19 mouse cellular contexts compared by ENCODE assay signal in the genomic region with DNA sequence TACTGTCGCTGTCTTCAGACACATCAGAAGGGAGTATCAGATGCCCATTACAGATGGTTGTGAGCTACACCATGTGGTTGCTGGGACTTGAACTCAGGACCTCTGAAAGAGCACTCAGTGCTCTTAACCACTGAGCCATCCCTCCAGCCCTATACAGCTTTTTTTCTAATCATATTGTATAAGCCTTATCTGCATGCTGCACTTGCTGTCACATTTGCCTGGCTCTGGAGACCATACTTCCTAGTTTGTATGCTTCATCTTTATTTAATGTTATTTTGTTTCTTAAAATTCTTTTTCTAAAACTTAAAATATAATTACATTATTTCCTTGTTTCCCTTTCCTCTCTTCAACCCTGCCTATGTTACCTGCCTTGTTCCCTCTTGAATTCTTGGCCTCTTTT.
"Had no signal": no experiment of that assay in that cellular context is flagged by ENCODE, and none has a peak within 500 bp of the region (broad histone marks: within the 10 kb centered on the region; RNA-seq: fewer than 3 reads in every experiment).

No protein-coding gene starts in this region.

- H3K27me3 ChIP-seq: liver, embryonic 15.5 days; megakaryocyte, embryonic 14.5 days; midbrain, embryonic 13.5 days; midbrain, embryonic 15.5 days; neural tube, embryonic 13.5 days; neural tube, embryonic 15.5 days had no signal

- DNase-seq: lung, adult 18-20 months; lung, embryonic 14.5 days; lung, postnatal 10 days; lung, postnatal 36 days; retina, postnatal 1 day; right cerebral cortex, adult 18-20 months; right cerebral cortex, postnatal 25 days; right cerebral cortex, postnatal 4 days; spleen, adult 18-20 months; thymus, adult 18-20 months; thymus, postnatal 14 days; thymus, postnatal 36 days had no signal

- H3K9me3 ChIP-seq: liver, embryonic 15.5 days; megakaryocyte, embryonic 14.5 days; midbrain, embryonic 13.5 days; midbrain, embryonic 15.5 days; neural tube, embryonic 13.5 days; neural tube, embryonic 15.5 days had no signal

- H3K27ac ChIP-seq: liver, embryonic 15.5 days; midbrain, embryonic 13.5 days; midbrain, embryonic 15.5 days; neural tube, embryonic 13.5 days; neural tube, embryonic 15.5 days had no signal

- H3K4me2 ChIP-seq: liver, embryonic 15.5 days; lung, embryonic 14.5 days; midbrain, embryonic 11.5 days; midbrain, embryonic 13.5 days; midbrain, embryonic 15.5 days; neural tube, embryonic 13.5 days; neural tube, embryonic 15.5 days had no signal

- ATAC-seq: midbrain, embryonic 13.5 days; midbrain, embryonic 15.5 days had no signal

- H3K4me1 ChIP-seq: midbrain, embryonic 15.5 days; neural tube, embryonic 13.5 days had no signal

- H3K4me3 ChIP-seq: liver, embryonic 15.5 days; megakaryocyte, embryonic 14.5 days; midbrain, embryonic 13.5 days; midbrain, embryonic 15.5 days; neural tube, embryonic 13.5 days; neural tube, embryonic 15.5 days had no signal

- H3K36me3 ChIP-seq: liver, embryonic 15.5 days; midbrain, embryonic 13.5 days; midbrain, embryonic 15.5 days; neural tube, embryonic 13.5 days; neural tube, embryonic 15.5 days had no signal

- H3K9ac ChIP-seq: liver, embryonic 15.5 days; lung, embryonic 14.5 days; midbrain, embryonic 13.5 days; midbrain, embryonic 15.5 days; neural tube, embryonic 13.5 days; neural tube, embryonic 15.5 days had no signal
